Mouse (Mus musculus) testis, adult 2 months (tissue): ENCODE measurements around the gene Palmd.

Experiments used
- CTCF ChIP-seq: fragments of 200-500 bp; IDR thresholded peaks from 2 replicates; pipeline ENCODE4 v1.5.1; 2012; ENCODE audit warnings: low read depth, mild to moderate bottlenecking, inconsistent platforms, low read length, moderate library complexity; ENCODE audit not compliant: control insufficient read depth, insufficient read depth, insufficient replicate concordance
- POLR2A ChIP-seq: fragments of 200-500 bp; IDR thresholded peaks from 2 replicates; pipeline ENCODE4 v1.6.1; 2012; ENCODE audit warnings: low read depth, mild to moderate bottlenecking, inconsistent platforms, low read length, moderate library complexity; ENCODE audit not compliant: control insufficient read depth

DNA sequence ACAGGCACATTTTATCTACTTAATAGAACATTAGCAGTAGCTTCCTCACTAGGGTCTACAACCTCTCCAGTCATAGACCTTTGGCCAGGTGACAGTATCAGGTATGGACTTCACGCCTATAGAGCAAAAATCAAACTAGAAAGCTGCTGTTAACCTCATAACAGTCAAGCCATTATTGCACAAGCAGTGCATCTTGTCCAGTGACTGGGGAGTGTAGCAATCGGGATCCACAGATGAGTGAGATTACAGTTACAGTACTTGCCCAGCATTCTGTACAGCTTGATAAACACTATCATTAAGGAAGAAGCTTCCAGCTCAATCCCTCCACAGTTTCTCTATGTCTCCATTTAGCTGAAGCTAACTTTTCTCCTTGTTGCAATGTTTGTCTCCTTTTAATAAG lies 22.4 kb upstream of the Palmd start:
- TF ChIP-seq CTCF (no peak), POLR2A (no peak)
